Mouse (Mus musculus): ENCODE measurements around the gene Atrnl1.

DNA sequence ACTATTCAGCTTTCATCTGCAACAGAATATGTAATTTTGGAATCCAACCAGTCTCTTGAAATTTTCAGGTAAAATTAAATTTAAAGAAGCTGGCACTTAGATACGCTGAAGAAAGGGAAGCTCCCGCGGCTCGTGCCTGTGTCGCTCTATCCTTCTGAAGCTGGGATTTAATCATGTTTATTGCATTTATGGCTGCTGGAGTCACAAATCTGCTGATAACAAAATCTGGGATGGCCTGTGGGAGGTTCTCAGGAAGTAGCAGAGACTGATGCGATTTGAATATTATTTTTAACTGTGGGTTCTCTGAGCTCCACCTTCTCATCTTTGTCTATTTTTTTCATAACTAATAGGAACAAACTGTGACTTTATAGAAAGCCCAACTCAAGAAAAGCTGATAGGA is 33.6 kb upstream of the Atrnl1 start:
- TF ChIP-seq EP300 (optimal IDR thresholded peaks at IDR 0.05) (no peak), CTCF (IDR thresholded peaks at IDR 0.05; ENCODE audit: low read depth) (no peak)

Data from stomach, postnatal 0 days (tissue).